In genomic region chr16:58513755-58514154, GRCm38 (mm10) we compare ENCODE assay signal across 9 mouse cellular contexts. TPM values are rescaled to one million over a fixed set of nuclear protein-coding genes. Genes with fewer than 3 reads are reported as not detected.
DNase-seq lines count a peak whose midpoint lies in the region; ATAC-seq and TF ChIP-seq lines count a peak whose summit lies in the region.
"Had no signal": no experiment of that assay in that cellular context is flagged by ENCODE, and none has a peak within 500 bp of the region (broad histone marks: within the 10 kb centered on the region; RNA-seq: fewer than 3 reads in every experiment).

No protein-coding gene starts in this region.

- DNase-seq in left cerebral cortex, adult 2 months (ENCODE audit: extremely low spot score in 1 of 2, low spot score in 2 of 2), result no peak
- no peak for DNase-seq in left cerebral cortex, postnatal 36 days (ENCODE audit: low spot score in 2 of 2)
- DNase-seq in kidney, adult 2 months, result peak; percentile 63
- DNase-seq in midbrain, embryonic 14.5 days, result no peak
- DNase-seq in yolk sac, embryonic 10.5 days (ENCODE audit: low spot score), result no peak
- no peak for DNase-seq in urinary bladder, adult 18-20 months (ENCODE audit: low spot score in 2 of 2)
- DNase-seq: cerebellum, adult 8-10 months had no signal

- peak overlapping the region; percentile 67 for H3K27ac ChIP-seq in left cerebral cortex, adult 2 months
- peak overlapping the region; percentile 55 for H3K27ac ChIP-seq in embryonic facial prominence, embryonic 13.5 days
- H3K27ac ChIP-seq in kidney, adult 2 months (ENCODE audit: insufficient read depth, low read depth, low read length), result peak overlapping the region; percentile 69
- peak overlapping the region; percentile 6; the same call in 1 of the 2 replicates for H3K27ac ChIP-seq in midbrain, embryonic 14.5 days (replicated peaks; ENCODE audit: low read depth, low read length)

- ATAC-seq in embryonic facial prominence, embryonic 13.5 days (ENCODE audit: insufficient number of reproducible peaks, insufficient read depth, low FRiP score, low TSS enrichment, low read depth), result no peak
- no peak for ATAC-seq in midbrain, embryonic 14.5 days (ENCODE audit: low FRiP score, low TSS enrichment)
- ATAC-seq in activated CD4-positive, CD25-positive, alpha-beta regulatory T cell, adult 4 months, result no peak

- TF ChIP-seq CTCF in left cerebral cortex, adult 2 months (IDR thresholded peaks at IDR 0.05), result no peak
- no peak for TF ChIP-seq CTCF in kidney, adult 2 months (conservative IDR thresholded peaks at IDR 0.05; ENCODE audit: insufficient read depth, insufficient read length, low read depth, low read length)

- H3K36me3 ChIP-seq in embryonic facial prominence, embryonic 13.5 days, result no peaks in the 10 kb centered on the region
- H3K36me3 ChIP-seq in kidney, adult 2 months (ENCODE audit: control insufficient read depth, insufficient read depth, low read length), result no peaks in the 10 kb centered on the region
- no peaks in the 10 kb centered on the region for H3K36me3 ChIP-seq in midbrain, embryonic 14.5 days (ENCODE audit: control insufficient read depth, insufficient read depth, low read length)

- intact Hi-C loops in left cerebral cortex, adult 2 months (cut with DNase I), result no loop called here
- intact Hi-C loops in left cerebral cortex, postnatal 36 days (cut with DNase I), result no loop called here

- H3K9ac ChIP-seq in embryonic facial prominence, embryonic 13.5 days, result 0 out of 2 replicates have a peak overlapping the region, but pooled peaks have one; percentile 2
- no peak overlapping the region for H3K9ac ChIP-seq in midbrain, embryonic 14.5 days (replicated peaks; ENCODE audit: low read length)

- 37% methylated on average over 6 of the region's 6 CpGs for WGBS in embryonic facial prominence, embryonic 13.5 days
- 22% methylated on average over 6 of the region's 6 CpGs for WGBS in kidney, adult 2 months
- 35% methylated on average over 6 of the region's 6 CpGs for WGBS in midbrain, embryonic 14.5 days

- H3K9me3 ChIP-seq in embryonic facial prominence, embryonic 13.5 days, result no peaks in the 10 kb centered on the region
- H3K9me3 ChIP-seq in midbrain, embryonic 14.5 days (ENCODE audit: control insufficient read depth, low read length), result no peaks in the 10 kb centered on the region

- TF ChIP-seq POLR2A in kidney, adult 2 months (IDR thresholded peaks at IDR 0.05; ENCODE audit: low read depth, low read length), result no peak

- H3K4me1 ChIP-seq in embryonic facial prominence, embryonic 13.5 days, result peaks cover 32% of the 10 kb centered on the region
- peaks cover 25% of the 10 kb centered on the region for H3K4me1 ChIP-seq in kidney, adult 2 months (ENCODE audit: control insufficient read depth, insufficient read depth, low read length)
- peaks cover 5% of the 10 kb centered on the region; the same call in 1 of the 2 replicates for H3K4me1 ChIP-seq in midbrain, embryonic 14.5 days (ENCODE audit: control insufficient read depth, insufficient read depth, low read length)

- H3K4me3 ChIP-seq in left cerebral cortex, adult 2 months, result 0 out of 2 replicates have a peak overlapping the region, but pooled peaks have one; percentile 2
- no peak overlapping the region for H3K4me3 ChIP-seq in embryonic facial prominence, embryonic 13.5 days
- no peak overlapping the region for H3K4me3 ChIP-seq in kidney, adult 2 months (ENCODE audit: insufficient read depth, low read depth, low read length)
- H3K4me3 ChIP-seq in midbrain, embryonic 14.5 days (replicated peaks; ENCODE audit: low read depth, low read length), result no peak overlapping the region

- H3K4me2 ChIP-seq in embryonic facial prominence, embryonic 13.5 days, result no peak overlapping the region
- H3K4me2 ChIP-seq in midbrain, embryonic 14.5 days (ENCODE audit: low read length), result no peak overlapping the region

- no peaks in the 10 kb centered on the region for H3K27me3 ChIP-seq in embryonic facial prominence, embryonic 13.5 days
- H3K27me3 ChIP-seq in kidney, adult 2 months (replicated peaks; ENCODE audit: control insufficient read depth, insufficient read depth, low read length), result no peaks in the 10 kb centered on the region
- H3K27me3 ChIP-seq in midbrain, embryonic 14.5 days (ENCODE audit: control insufficient read depth, insufficient read depth, low read length), result no peaks in the 10 kb centered on the region

RNA-seq across cellular contexts. Expression of gene St3gal6, which starts 10.3 kb away (rescaled TPM):
- total RNA-seq in left cerebral cortex, adult 2 months (2021), result 10 to 100 TPM; 21.2 to 22.6 TPM
- total RNA-seq in left cerebral cortex, postnatal 36 days (2021), result 10 to 100 TPM; 20.2 to 22.9 TPM
- 11.7 and 14.7 TPM in 2 replicates for polyA plus RNA-seq in embryonic facial prominence, embryonic 13.5 days (2015; fragmentation: Nextera tagmentation; extraction: Ambion mirVana)
- polyA plus RNA-seq in kidney, adult 2 months (2012; rRNA removed), result 32.5 and 36.6 TPM in 2 replicates
- 8.3 and 8.5 TPM in 2 replicates for polyA plus RNA-seq in midbrain, embryonic 14.5 days (2014; fragmentation: Nextera tagmentation; extraction: Ambion mirVana)
- 1 to 10 TPM; 4.6 to 7.4 TPM for polyA plus RNA-seq in activated CD4-positive, CD25-positive, alpha-beta regulatory T cell, adult 4 months (2017; shearing (Covaris generic))

Comparison
In these comparisons a context has a peak if more than half of its experiments do, and no peak if none do; other contexts are left out.
1. H3K27ac ChIP-seq: peak in every context shown above with its lines; median percentile 69 in kidney, adult 2 months; 67 in left cerebral cortex, adult 2 months; 55 in embryonic facial prominence, embryonic 13.5 days; 6 in midbrain, embryonic 14.5 days.